Mouse (Mus musculus) olfactory bulb, adult 2 months (tissue): ENCODE data around the gene Anapc16.

ENCODE experiments used
- CTCF ChIP-seq: fragments of 200-500 bp; IDR thresholded peaks from 2 replicates; pipeline ENCODE4 v1.5.1; 2012; ENCODE audit warnings: low read depth, mild to moderate bottlenecking, low read length, moderate library complexity; ENCODE audit not compliant: insufficient read depth
- POLR2A ChIP-seq: fragments of 200-500 bp; IDR thresholded peaks from 2 replicates; pipeline ENCODE4 v1.6.1; 2012; ENCODE audit warnings: mild to moderate bottlenecking, low read depth, low read length, moderate library complexity; ENCODE audit not compliant: insufficient read depth

DNA sequence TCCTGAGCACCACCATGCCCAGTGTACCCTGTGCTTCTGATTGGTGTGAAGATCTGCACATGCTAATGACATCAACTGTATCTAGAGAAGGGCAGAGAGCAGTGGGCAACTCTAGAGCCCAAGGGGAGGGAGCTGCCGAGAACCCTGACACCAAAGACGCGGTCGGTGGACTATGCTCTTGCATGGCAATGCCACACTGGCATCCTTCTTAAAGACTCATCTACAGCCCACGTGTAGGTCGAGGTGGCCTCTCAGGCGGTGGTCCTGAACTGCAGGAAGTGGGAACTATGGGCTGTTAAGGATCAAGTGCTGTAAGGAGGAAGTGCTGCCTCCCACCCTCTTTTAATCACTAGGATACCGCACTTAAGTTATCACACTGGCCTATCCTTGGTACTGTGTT lies 10.9 kb downstream of the Anapc16 start:
- TF ChIP-seq CTCF (no peak), POLR2A (no peak)
